Comparison of ENCODE assay signal across 24 mouse cellular contexts in genomic region chr3:85521311-85521907, GRCm38 (mm10). TPM values are rescaled to one million over a fixed set of nuclear protein-coding genes. Genes with fewer than 3 reads are reported as not detected.
DNase-seq lines count a peak whose midpoint lies in the region; ATAC-seq lines count a peak whose summit lies in the region.
"Had no signal": no experiment of that assay in that cellular context is flagged by ENCODE, and none has a peak within 500 bp of the region (broad histone marks: within the 10 kb centered on the region; RNA-seq: fewer than 3 reads in every experiment).

No protein-coding gene starts in this region.

- H3K4me2 ChIP-seq in hindbrain, embryonic 12.5 days (replicated peaks) = no peak overlapping the region
- H3K4me2 ChIP-seq: embryonic facial prominence, embryonic 15.5 days; heart, embryonic 15.5 days; limb, embryonic 13.5 days; liver, embryonic 13.5 days; lung, embryonic 14.5 days had no signal

- DNase-seq in right cerebral cortex, adult 18-20 months = peak; percentile 79
- DNase-seq in right cerebral cortex, postnatal 4 days = no peak
- DNase-seq in layer of hippocampus, adult 9-10 months (ENCODE audit: low spot score) = peak; percentile 37
- DNase-seq in left cerebral cortex, postnatal 36 days (ENCODE audit: low spot score in 2 of 2) = peak; percentile 58 to 59
- DNase-seq in neural tube, embryonic 10.5 days (ENCODE audit: extremely low spot score, low spot score) = no peak
- no peak for DNase-seq in adrenal gland, postnatal 25 days
- DNase-seq: cerebellum, adult 11 months; cerebellum, postnatal 10 days; forebrain, postnatal 0 days; gastrocnemius, postnatal 14 days; heart, adult 18-20 months; heart, postnatal 4 days; kidney, adult 11 months; liver, embryonic 13.5 days; thymus, postnatal 36 days had no signal

- ATAC-seq in hindbrain, embryonic 12.5 days (ENCODE audit: low FRiP score) = no peak
- ATAC-seq: forebrain, postnatal 0 days; hindbrain, embryonic 16.5 days had no signal

- no peaks in the 10 kb centered on the region for H3K36me3 ChIP-seq in hindbrain, embryonic 12.5 days
- H3K36me3 ChIP-seq: embryonic facial prominence, embryonic 15.5 days; heart, embryonic 15.5 days; limb, embryonic 13.5 days; liver, embryonic 13.5 days; midbrain, embryonic 10.5 days had no signal

- no peak overlapping the region for H3K4me3 ChIP-seq in hindbrain, embryonic 12.5 days
- H3K4me3 ChIP-seq: embryonic facial prominence, embryonic 15.5 days; heart, embryonic 15.5 days; limb, embryonic 13.5 days; liver, embryonic 13.5 days; midbrain, embryonic 10.5 days had no signal

- H3K4me1 ChIP-seq in hindbrain, embryonic 12.5 days = no peaks in the 10 kb centered on the region
- H3K4me1 ChIP-seq: embryonic facial prominence, embryonic 15.5 days; liver, embryonic 13.5 days had no signal

- no peaks in the 10 kb centered on the region for H3K27me3 ChIP-seq in hindbrain, embryonic 12.5 days
- H3K27me3 ChIP-seq: embryonic facial prominence, embryonic 15.5 days; heart, embryonic 15.5 days; limb, embryonic 13.5 days; liver, embryonic 13.5 days had no signal

- no peak overlapping the region for H3K27ac ChIP-seq in hindbrain, embryonic 12.5 days
- H3K27ac ChIP-seq: embryonic facial prominence, embryonic 15.5 days; heart, embryonic 15.5 days; kidney, postnatal 0 days; limb, embryonic 13.5 days; liver, embryonic 13.5 days; macrophage; midbrain, embryonic 10.5 days had no signal

- no peaks in the 10 kb centered on the region for H3K9me3 ChIP-seq in hindbrain, embryonic 12.5 days (replicated peaks)
- H3K9me3 ChIP-seq: embryonic facial prominence, embryonic 15.5 days; heart, embryonic 15.5 days; limb, embryonic 13.5 days; liver, embryonic 13.5 days; midbrain, embryonic 10.5 days had no signal

- intact Hi-C loops in left cerebral cortex, postnatal 36 days (cut with DNase I) = loop anchor here (10.0 kb wide), 1 partner anchor 207 kb away; no protein-coding TSS in a partner anchor

- 91% methylated on average over 1 of the region's 1 CpGs for WGBS in hindbrain, embryonic 12.5 days

- H3K9ac ChIP-seq in hindbrain, embryonic 12.5 days = no peak overlapping the region
- H3K9ac ChIP-seq: embryonic facial prominence, embryonic 15.5 days; forebrain, postnatal 0 days; heart, embryonic 15.5 days; limb, embryonic 13.5 days; liver, embryonic 13.5 days; lung, embryonic 14.5 days had no signal

RNA-seq across cellular contexts. Expression of gene Gatb, which starts 52.5 kb away (rescaled TPM):
- 10 to 100 TPM; 21.9 to 23.5 TPM for total RNA-seq in left cerebral cortex, postnatal 36 days (2021)
- 20.0 and 24.1 TPM in 2 replicates for polyA plus RNA-seq in hindbrain, embryonic 12.5 days (2016; fragmentation: Nextera tagmentation; extraction: Ambion mirVana)
- total RNA-seq in adrenal gland, postnatal 25 days (2021) = 37.2 and 48.3 TPM in 2 replicates

Comparison
In these comparisons a context has a peak if more than half of its experiments do, and no peak if none do; other contexts are left out.
1. DNase-seq: peak in right cerebral cortex, adult 18-20 months (single experiment), layer of hippocampus, adult 9-10 months (single experiment) and left cerebral cortex, postnatal 36 days (2 of 2); none in right cerebral cortex, postnatal 4 days (single experiment), neural tube, embryonic 10.5 days (single experiment) and adrenal gland, postnatal 25 days (single experiment).